8 mouse cellular contexts compared by ENCODE assay signal in the genomic region with DNA sequence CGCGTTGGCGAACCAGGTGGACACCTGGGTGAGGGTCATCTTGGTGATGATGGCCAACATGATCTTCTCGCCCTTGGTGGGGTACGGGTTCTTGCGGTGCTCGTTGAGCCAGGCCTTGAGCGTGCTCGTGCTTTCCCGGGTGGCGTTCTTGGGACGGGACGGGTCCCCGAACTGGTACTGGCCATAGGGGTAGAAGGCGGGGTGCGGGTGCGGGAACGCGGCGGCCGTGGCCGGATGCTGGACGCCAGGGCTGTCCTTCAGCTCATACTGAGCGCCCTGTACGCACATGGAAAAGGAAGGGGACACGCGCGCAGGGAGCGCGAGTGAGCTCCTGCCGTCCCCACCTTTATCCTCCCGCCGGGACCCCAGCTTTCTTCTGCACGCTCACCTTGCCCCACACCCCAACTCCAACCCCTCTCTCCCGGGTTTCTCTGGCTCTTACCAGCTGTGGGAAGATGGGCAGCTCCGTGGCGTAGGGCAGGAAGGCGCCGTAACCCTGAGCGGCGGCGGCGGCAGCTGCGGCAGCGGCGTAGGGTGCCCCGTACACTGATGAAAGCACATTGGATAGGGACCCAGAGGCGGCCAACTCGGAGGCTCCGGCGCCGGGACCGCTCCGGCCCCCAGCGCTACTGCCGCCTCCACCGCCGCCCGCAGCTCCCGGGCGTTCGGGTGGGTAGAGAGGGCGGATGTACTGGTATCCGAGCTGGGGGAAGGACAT. TPM values are rescaled to one million over a fixed set of nuclear protein-coding genes. Genes with fewer than 3 reads are reported as not detected.
DNase-seq lines count a peak whose midpoint lies in the region; ATAC-seq lines count a peak whose summit lies in the region.

No protein-coding gene starts in this region.

- ATAC-seq in forebrain, embryonic 12.5 days (ENCODE audit: low FRiP score), result 0 out of 2 replicates have a peak, but pooled peaks have one; percentile 15
- peak; percentile 11 for ATAC-seq in intestine, embryonic 16.5 days

- under 1% methylated on average over 62 of the region's 64 CpGs for WGBS in forebrain, embryonic 12.5 days
- WGBS in intestine, embryonic 16.5 days, result under 1% methylated on average over 59 of the region's 64 CpGs

- no peaks in the 10 kb centered on the region for H3K9me3 ChIP-seq in forebrain, embryonic 12.5 days
- no peaks in the 10 kb centered on the region for H3K9me3 ChIP-seq in intestine, embryonic 16.5 days (ENCODE audit: control insufficient read depth, low read length)

- H3K4me1 ChIP-seq in forebrain, embryonic 12.5 days, result peaks cover 69% of the 10 kb centered on the region
- peaks cover 36% of the 10 kb centered on the region for H3K4me1 ChIP-seq in intestine, embryonic 16.5 days (ENCODE audit: control insufficient read depth, insufficient read depth, low read length)

- peaks cover 97% of the 10 kb centered on the region for H3K27me3 ChIP-seq in forebrain, embryonic 12.5 days
- peaks cover 84% of the 10 kb centered on the region for H3K27me3 ChIP-seq in intestine, embryonic 16.5 days (replicated peaks; ENCODE audit: control insufficient read depth, insufficient read depth, low read length)

- H3K4me2 ChIP-seq in forebrain, embryonic 12.5 days, result peak overlapping the region; percentile 80
- H3K4me2 ChIP-seq in intestine, embryonic 16.5 days (ENCODE audit: low read depth, low read length), result peak overlapping the region; percentile 97

- H3K36me3 ChIP-seq in forebrain, embryonic 12.5 days (replicated peaks), result no peaks in the 10 kb centered on the region
- H3K36me3 ChIP-seq in intestine, embryonic 16.5 days (ENCODE audit: control insufficient read depth, insufficient read depth, low read length), result no peaks in the 10 kb centered on the region

- H3K9ac ChIP-seq in forebrain, embryonic 12.5 days, result peak overlapping the region; percentile 58
- peak overlapping the region; percentile 55 for H3K9ac ChIP-seq in intestine, embryonic 16.5 days (ENCODE audit: low read depth, low read length)

- H3K4me3 ChIP-seq in forebrain, embryonic 12.5 days (replicated peaks), result peak overlapping the region; percentile 53
- peak overlapping the region; percentile 55 for H3K4me3 ChIP-seq in intestine, embryonic 16.5 days (ENCODE audit: low read length)

- DNase-seq in adrenal gland, postnatal 14 days, result peak; percentile 32
- DNase-seq in adrenal gland, postnatal 4 days (ENCODE audit: low spot score in 2 of 2), result no peak
- DNase-seq in NIH3T3 (ENCODE audit: low read depth), result peak; percentile 41
- DNase-seq in lung, postnatal 36 days, result peak; percentile 14
- no peak for DNase-seq in layer of hippocampus, postnatal 10 days (ENCODE audit: low spot score in 2 of 2)
- DNase-seq in gastrocnemius, adult 8-10 months (ENCODE audit: low spot score in 2 of 2), result no peak

- H3K27ac ChIP-seq in forebrain, embryonic 12.5 days, result peak overlapping the region; percentile 84
- H3K27ac ChIP-seq in intestine, embryonic 16.5 days (ENCODE audit: low read length), result no peak overlapping the region

RNA-seq across cellular contexts. Expression of gene Irx3, which starts 1.2 kb away (rescaled TPM):
- 6.2 and 8.1 TPM in 2 replicates for total RNA-seq in adrenal gland, postnatal 14 days (2021)
- 10 to 100 TPM; 14.4 to 15.1 TPM for total RNA-seq in adrenal gland, postnatal 4 days (2021)
- 10.1 and 12.4 TPM in 2 replicates for polyA plus RNA-seq in forebrain, embryonic 12.5 days (2016; fragmentation: Nextera tagmentation; extraction: Ambion mirVana)
- polyA plus RNA-seq in intestine, embryonic 16.5 days (2015; fragmentation: Nextera tagmentation; extraction: Ambion mirVana), result 0.28 and 0.49 TPM in 2 replicates
- under 1 TPM; 0.29 to 0.50 TPM for total RNA-seq in layer of hippocampus, postnatal 10 days (2021)
- total RNA-seq in gastrocnemius, adult 8-10 months (2022), result 1 to 10 TPM; 2.8 to 4.8 (median 3.3) TPM

Comparison
In these comparisons a context has a peak if more than half of its experiments do, and no peak if none do; other contexts are left out.
1. DNase-seq: peak in adrenal gland, postnatal 14 days (single experiment), NIH3T3 (single experiment) and lung, postnatal 36 days (single experiment); none in adrenal gland, postnatal 4 days (0 of 2), layer of hippocampus, postnatal 10 days (0 of 2) and gastrocnemius, adult 8-10 months (0 of 2).